Mouse (Mus musculus) small intestine, adult 2 months (tissue): Measurements from ENCODE around the gene Sipa1l1. TPM values are rescaled to one million over a fixed set of nuclear protein-coding genes. Genes with fewer than 3 reads are reported as not detected.

Source experiments
- H3K27ac ChIP-seq: fragments of 200-500 bp; 2 replicates; pipeline ENCODE4 v1.5.1; 2012; ENCODE audit warnings: low read depth, low read length, control low read depth, inconsistent platforms; ENCODE audit not compliant: insufficient read depth
- H3K27me3 ChIP-seq: fragments of 200-500 bp; 2 replicates; pipeline ENCODE4 v1.6.1; 2012; ENCODE audit warnings: mild to moderate bottlenecking, moderate library complexity, low read length, inconsistent platforms; ENCODE audit not compliant: control insufficient read depth, insufficient read depth
- H3K36me3 ChIP-seq: fragments of 200-500 bp; 2 replicates; pipeline ENCODE4 v1.6.1; 2012; ENCODE audit warnings: mild to moderate bottlenecking, low read length, control low read depth, inconsistent platforms; ENCODE audit not compliant: control insufficient read depth, insufficient read depth
- H3K4me1 ChIP-seq: fragments of 200-500 bp; 2 replicates; pipeline ENCODE4 v1.6.1; 2012; ENCODE audit warnings: low read length, inconsistent platforms, mixed read lengths; ENCODE audit not compliant: control insufficient read depth, insufficient read depth, insufficient read length
- H3K4me3 ChIP-seq: fragments of 200-500 bp; 2 replicates; pipeline ENCODE4 v1.5.1; 2012; ENCODE audit warnings: low read depth, mild to moderate bottlenecking, control low read depth, inconsistent platforms, low read length, moderate library complexity
- CTCF ChIP-seq: fragments of 200-500 bp; IDR thresholded peaks from 2 replicates; pipeline ENCODE4 v1.5.1; 2012; ENCODE audit warnings: low read depth, mild to moderate bottlenecking, control low read depth, inconsistent platforms, low read length, moderate library complexity, mixed read lengths; ENCODE audit not compliant: insufficient replicate concordance, insufficient read length; ENCODE audit errors: extremely low read depth
- POLR2A ChIP-seq: fragments of 200-500 bp; IDR thresholded peaks from 2 replicates; pipeline ENCODE4 v1.6.1; 2012; ENCODE audit warnings: low read depth, mild to moderate bottlenecking, control low read depth, inconsistent platforms, low read length, moderate library complexity
- WGBS: fragments of 180-500 bp; shearing (Covaris S2); methylation state at CpG from one replicate; pipeline ENCODE4 v1.1.7; 2018; 5-methylcytosine and 5-hydroxymethylcytosine counted together
- polyA plus RNA-seq: library from polyadenylated mRNA; depleted of rRNA; stranded (reverse); fragments of >200 nt; gene quantifications from 2 replicates; pipeline ENCODE4 v1.2.3, GENCODE M21; 2012

Gene Sipa1l1
- polyA plus RNA-seq, 1 experiment, result 13.4 TPM

GRCm38 (mm10) chr12:82467234-82467633 is 298.1 kb downstream of the Sipa1l1 start:
- H3K36me3 ChIP-seq, result no peaks in the 10 kb centered on the region
- TF ChIP-seq CTCF, result no peak
- no peak for TF ChIP-seq POLR2A
- no peak overlapping the region for H3K4me3 ChIP-seq
- no peak overlapping the region for H3K27ac ChIP-seq
- 0 out of 2 replicates have a peak, but pooled peaks cover 1% of the 10 kb centered on the region for H3K4me1 ChIP-seq
- no peaks in the 10 kb centered on the region for H3K27me3 ChIP-seq
- 74% methylated on average over 5 of the region's 5 CpGs for WGBS

GRCm38 (mm10) chr12:82467641-82468040 is 298.5 kb downstream of the Sipa1l1 start:
- Histone ChIP-seq H3K27me3 (no peaks in the 10 kb centered on the region), H3K27ac (no peak overlapping the region), H3K36me3 (no peaks in the 10 kb centered on the region), H3K4me3 (no peak overlapping the region), H3K4me1 (0 out of 2 replicates have a peak, but pooled peaks cover 1% of the 10 kb centered on the region)
- 75% methylated on average over 2 of the region's 2 CpGs for WGBS
- no peak for TF ChIP-seq CTCF

- 39% methylated on average over 5 of the region's 5 CpGs for WGBS
These were observed 299.3 kb downstream of the Sipa1l1 start for GRCm38 (mm10) chr12:82468416-82468815.

GRCm38 (mm10) chr12:82469706-82470361 is 300.7 kb downstream of the Sipa1l1 start:
- peak overlapping the region; percentile 47 for H3K4me3 ChIP-seq
- no peaks in the 10 kb centered on the region for H3K27me3 ChIP-seq
- no peak overlapping the region for H3K27ac ChIP-seq
- TF ChIP-seq CTCF (peak; percentile 94), POLR2A (no peak)
- WGBS, result 3% methylated on average over 12 of the region's 12 CpGs
- H3K4me1 ChIP-seq, result 0 out of 2 replicates have a peak, but pooled peaks cover 1% of the 10 kb centered on the region
- no peaks in the 10 kb centered on the region for H3K36me3 ChIP-seq

More at GRCm38 (mm10) chr12:82468416-82468815, 299.3 kb downstream of the Sipa1l1 start:
- no peaks in the 10 kb centered on the region for H3K27me3 ChIP-seq
- 0 out of 2 replicates have a peak, but pooled peaks cover 1% of the 10 kb centered on the region for H3K4me1 ChIP-seq
- no peak overlapping the region for H3K4me3 ChIP-seq
- no peaks in the 10 kb centered on the region for H3K36me3 ChIP-seq
- H3K27ac ChIP-seq, result no peak overlapping the region
- TF ChIP-seq POLR2A (no peak), CTCF (no peak)

GRCm38 (mm10) chr12:82470362-82470936 is 301.3 kb downstream of the Sipa1l1 start:
- 4% methylated on average over 18 of the region's 18 CpGs for WGBS
- Histone ChIP-seq H3K27me3 (no peaks in the 10 kb centered on the region), H3K4me1 (0 out of 2 replicates have a peak, but pooled peaks cover 1% of the 10 kb centered on the region), H3K4me3 (peak overlapping the region; percentile 47), H3K36me3 (no peaks in the 10 kb centered on the region), H3K27ac (no peak overlapping the region)
- TF ChIP-seq POLR2A (no peak), CTCF (no peak)

- H3K36me3 ChIP-seq, result no peaks in the 10 kb centered on the region
- 76% methylated on average over 3 of the region's 3 CpGs for WGBS
- H3K27ac ChIP-seq, result no peak overlapping the region
- 0 out of 2 replicates have a peak, but pooled peaks cover 1% of the 10 kb centered on the region for H3K4me1 ChIP-seq
- TF ChIP-seq POLR2A (no peak), CTCF (no peak)
- H3K27me3 ChIP-seq, result no peaks in the 10 kb centered on the region
- no peak overlapping the region for H3K4me3 ChIP-seq
These were observed 303.7 kb downstream of the Sipa1l1 start for GRCm38 (mm10) chr12:82472796-82473195.

GRCm38 (mm10) chr12:82473238-82473637 is 304.1 kb downstream of the Sipa1l1 start:
- 79% methylated on average over 4 of the region's 4 CpGs for WGBS
- Histone ChIP-seq H3K27me3 (no peaks in the 10 kb centered on the region), H3K27ac (no peak overlapping the region), H3K4me1 (0 out of 2 replicates have a peak, but pooled peaks cover 1% of the 10 kb centered on the region), H3K4me3 (no peak overlapping the region), H3K36me3 (no peaks in the 10 kb centered on the region)
- TF ChIP-seq CTCF (no peak), POLR2A (no peak)
